Mouse (Mus musculus) spleen, adult 18-20 months (tissue): ENCODE measurements around the gene Clec16a.

Experiments
- DNase-seq, 2 experiments: peaks; one replicate each; pipeline ENCODE4 v3.0.0; 2022; ENCODE audit warnings: mixed read lengths in 2 of 2

Clec16a gene

DNA sequence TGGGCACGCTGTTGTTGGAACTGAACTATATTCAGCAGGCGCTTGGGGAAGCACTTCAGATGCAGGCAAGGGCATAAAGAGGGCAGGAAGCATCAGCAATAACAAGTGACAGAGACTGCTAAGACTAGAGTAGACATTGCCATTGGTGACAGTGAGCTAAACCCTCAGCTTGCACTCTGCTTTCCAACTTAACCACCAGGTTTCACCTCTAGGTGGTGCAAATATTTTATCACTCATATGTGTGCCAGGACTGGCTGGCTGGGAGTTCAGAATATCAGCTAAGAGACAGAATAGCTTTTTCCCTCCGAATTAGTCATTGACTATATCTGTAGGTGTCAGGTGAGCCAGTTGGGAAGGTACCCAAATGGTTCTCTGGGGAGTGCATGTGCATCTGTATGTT, 41.4 kb downstream of the Clec16a start:
- no peak for DNase-seq

DNA sequence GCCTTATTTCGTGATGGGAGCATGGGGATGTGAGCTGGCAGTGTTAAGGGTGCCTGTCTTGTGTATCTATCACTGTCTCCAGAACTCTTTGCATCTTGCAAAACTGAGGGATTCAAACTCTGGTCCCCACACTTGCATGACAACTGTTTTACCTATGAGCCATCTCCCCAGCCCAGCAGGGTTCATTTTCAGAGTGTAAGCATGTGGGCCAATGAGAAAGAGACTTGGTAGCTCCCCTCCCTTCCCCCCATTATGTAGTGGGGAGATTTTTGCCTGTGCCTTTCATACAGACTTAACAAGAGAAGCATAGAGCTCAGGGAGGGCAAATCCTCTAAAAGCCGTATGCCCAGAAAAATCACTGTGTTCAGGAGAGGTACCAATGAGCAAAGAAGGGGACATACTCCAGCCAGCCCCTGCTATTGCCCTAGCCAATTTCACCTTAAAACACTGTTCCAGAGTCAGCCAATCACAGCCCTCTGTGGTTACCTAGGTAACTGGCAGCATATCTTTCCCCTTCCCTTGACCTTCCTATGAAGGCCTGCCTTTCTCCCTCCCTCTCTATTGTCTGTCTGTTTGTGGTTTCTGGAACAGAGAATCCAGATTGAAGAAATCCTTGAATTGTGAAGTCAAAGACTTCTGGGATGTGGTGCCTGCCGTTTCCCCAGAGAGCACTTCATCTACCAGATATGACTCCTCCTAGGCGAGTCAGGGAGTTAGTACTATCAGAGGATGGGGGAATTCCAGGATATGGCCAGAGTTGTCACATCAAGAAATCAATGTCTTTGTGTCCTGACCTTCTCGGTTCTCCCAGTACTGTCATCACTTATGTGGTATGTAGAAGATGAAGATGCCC, 55.0 kb downstream of the Clec16a start:
- DNase-seq: no peak

DNA sequence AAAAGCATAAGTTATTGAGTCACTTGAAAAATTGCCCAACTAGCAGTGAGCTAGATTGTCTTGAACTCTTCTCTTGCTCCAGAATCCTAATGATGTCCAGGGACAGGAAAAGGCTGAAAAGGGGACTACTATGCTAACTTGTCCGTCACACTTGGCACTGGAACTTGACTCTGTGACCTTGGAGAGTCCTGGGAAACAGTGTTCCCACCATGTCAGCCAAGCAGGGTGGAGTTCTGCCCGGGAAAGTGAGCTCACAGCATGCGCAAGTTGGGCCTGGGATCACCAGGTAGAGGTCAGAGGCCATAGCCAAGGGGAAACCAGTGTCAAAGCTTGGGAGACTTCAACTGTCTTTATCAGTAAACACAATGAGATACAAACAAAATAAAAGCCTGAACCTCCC, 62.7 kb downstream of the Clec16a start:
- no peak for DNase-seq

DNA sequence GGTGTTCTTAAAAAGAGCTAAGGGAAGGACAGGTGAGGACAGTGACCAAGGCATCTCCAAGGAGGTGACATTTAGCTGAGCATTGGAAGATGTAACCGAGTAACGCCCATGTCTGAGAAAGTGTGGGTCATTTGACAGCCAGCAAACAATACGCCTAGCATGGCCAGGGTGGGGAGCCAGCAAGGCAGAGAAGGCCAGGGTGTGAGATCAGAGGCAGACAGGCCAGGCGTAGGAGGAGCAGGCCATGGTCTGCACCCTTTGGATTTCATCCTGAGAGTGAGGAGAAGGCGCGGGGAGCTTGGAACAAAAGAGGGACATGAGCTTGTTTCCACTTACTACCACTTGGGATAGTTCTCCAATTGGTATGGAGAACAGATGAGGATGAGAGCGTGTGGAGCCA, 64.8 kb downstream of the Clec16a start:
- no peak for DNase-seq

DNA sequence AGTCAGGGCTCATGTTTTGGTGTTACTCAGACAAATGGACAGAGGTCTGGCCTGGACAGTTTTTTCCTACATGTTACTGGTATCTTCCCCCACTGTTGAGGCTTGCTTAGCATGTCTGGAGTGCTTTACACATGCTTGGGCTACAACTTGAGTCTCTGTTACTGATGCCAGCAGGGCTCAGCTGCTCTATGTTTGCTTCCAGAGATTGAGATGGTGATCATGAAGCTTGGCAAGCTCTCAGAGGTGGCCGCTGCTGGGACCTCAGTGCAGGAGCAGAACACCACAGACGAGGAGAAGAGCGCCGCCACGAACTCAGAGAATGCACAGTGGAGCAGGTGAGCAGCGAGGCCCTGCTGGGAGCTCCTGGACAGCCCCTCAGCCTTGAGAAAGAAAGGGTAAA, 65.7 kb downstream of the Clec16a start:
- no peak for DNase-seq

DNA sequence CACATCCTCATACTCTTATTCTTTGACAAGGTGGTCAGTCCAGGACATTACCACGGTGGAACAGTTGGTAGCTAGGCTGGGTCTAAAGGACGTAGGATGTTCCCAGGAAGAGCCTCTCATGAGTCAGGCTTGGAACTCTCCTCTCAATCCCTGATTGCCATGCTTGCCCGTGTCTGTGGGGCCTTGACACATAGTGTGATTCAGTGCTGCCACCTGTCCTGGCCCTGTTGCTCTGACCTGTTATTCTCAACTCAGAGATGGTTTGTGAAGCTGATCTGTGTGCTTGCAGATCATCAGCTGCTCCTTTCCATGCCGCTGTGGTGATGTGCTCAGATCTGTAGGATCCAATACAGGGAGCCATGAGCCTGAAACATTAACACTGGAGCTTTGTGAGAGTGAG, 66.2 kb downstream of the Clec16a start:
- DNase-seq: no peak

DNA sequence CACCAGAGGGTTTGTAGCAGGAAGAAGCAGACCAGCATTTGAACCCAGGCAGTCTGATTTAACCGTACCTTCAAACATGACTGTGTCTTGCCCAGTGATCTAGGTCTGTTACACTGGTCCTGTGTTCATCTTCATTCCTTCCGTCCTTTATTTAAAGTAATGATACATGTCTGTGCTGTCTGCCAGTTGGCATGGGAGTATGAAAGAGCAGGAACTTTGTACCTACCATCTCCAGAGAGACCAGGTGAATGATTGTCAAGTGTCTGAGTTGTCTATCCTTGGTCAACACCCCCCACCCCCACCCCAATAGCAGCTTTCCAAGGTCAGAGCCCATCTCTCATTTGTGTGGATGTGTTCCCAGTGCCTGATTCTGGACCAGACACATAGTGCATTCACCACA, 68.9 kb downstream of the Clec16a start:
- DNase-seq: no peak

DNA sequence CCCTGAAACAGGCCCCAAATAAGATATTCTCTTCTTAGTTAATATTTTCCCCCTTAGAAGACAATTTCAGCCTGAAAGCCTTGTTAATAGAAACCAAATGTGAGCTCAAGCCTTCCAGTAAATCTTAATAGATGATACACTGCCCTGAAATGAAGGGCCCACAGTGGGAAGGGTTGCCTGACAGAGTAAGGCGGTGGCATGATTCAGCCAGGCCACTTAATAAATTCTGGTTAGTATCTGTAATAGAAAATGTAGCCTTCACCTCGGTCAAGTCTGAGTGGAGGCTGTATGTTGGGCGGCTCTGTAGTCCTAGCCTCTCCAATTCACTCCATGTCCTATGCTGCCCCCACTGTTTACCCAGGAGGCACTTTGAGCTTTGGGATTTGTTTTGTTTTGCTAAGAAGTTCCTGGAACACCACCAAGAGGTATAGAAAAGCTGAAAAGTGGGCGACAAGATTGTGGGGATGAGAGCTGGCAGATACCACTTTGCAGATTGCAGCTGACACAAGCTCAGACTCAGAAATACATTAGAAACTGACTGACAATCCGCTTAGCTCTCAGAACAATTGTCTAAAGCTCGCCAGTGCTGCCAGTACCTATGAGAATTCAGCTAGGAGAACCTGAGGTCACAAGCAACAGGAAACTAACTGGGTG, 75.9 kb downstream of the Clec16a start:
- no peak for DNase-seq

DNA sequence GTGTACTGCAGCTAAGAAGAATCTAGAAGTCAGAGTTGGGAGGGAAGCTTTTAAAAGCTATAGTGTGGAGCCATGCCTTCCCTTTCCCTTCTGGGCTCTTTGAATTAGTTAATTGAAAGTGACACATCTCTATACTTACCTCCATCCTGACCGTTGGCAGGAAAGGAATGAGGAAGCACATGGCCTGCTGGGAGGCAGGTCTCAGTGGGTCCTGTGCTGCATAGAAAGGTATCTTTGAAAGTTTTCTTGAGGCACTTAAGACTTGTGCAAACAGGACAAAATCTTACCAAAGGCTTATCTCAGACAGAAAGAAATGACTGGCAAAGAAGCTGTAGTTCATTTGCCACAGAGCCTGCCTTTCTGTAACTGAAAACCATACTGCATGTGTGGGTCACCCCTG, 76.6 kb downstream of the Clec16a start:
- DNase-seq: no peak

DNA sequence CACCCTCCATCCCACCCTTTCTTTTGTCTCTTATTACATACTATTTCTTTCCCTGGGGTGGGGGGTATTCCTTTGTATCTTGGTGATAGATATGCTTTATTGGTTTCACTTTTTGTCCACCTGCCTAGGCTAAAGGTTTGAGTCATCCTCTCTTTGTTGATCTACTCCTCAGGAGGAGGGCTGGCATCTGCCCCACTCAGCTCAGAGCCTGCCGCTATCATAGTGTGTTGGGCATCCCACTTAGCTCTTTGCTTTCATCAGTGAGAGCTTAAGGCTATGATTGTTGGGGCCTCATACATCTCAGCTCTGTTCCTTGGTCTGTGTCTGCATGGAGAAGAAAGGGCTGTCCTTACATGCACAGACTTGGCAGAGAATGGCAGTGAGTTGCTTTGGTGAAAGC, 81.0 kb downstream of the Clec16a start:
- DNase-seq: no peak

DNA sequence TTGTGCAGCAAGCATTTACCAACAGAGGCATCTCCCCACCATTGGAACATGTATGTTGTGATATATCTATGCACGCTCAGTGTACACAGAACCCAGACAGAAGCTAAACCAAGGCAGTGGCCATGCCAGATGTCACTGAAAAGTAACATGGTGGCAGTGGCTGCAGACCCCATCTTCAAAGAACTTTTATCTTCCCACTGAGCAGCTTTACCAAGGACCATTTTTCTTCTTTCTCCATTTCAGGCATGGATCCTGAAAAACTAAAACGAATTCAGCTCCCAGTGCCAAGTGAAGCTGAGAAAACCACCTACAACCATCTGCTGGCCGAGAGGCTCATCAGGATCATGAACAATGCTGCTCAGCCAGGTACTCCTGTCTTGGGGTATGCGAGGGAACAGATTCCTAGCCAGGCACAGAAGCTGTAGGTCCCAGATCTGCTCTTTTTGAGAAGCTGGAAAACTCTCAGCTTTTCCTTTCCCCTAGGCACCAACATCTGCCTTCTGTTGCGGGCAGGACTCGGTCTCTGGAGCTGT, 82.1 kb downstream of the Clec16a start:
- DNase-seq: no peak

DNA sequence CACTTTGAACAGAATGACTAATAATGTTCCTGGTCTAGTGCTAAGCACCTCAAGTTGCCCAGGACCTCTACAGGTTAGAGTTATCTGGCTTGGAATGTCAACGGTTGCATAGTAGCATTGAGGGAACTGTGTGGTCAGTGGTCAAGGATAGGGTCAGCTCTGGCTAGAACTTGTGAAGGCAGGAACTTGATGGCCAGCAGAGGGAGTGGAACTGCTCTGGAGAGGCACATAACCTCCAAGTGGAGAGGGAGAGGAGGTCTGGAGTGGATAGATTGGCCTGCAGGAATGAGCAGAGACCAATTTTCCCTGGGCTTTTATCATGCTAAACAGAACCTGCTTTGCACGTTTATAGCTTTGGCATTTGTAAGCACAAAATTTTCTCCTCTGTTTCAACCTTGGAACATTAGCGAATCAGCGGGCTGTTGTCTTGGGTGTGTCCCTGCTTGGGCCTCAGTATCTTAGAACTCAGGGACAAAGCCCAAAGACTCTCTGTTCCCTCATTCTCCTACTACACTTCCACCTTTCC, 83.0 kb downstream of the Clec16a start:
- DNase-seq: no peak

DNA sequence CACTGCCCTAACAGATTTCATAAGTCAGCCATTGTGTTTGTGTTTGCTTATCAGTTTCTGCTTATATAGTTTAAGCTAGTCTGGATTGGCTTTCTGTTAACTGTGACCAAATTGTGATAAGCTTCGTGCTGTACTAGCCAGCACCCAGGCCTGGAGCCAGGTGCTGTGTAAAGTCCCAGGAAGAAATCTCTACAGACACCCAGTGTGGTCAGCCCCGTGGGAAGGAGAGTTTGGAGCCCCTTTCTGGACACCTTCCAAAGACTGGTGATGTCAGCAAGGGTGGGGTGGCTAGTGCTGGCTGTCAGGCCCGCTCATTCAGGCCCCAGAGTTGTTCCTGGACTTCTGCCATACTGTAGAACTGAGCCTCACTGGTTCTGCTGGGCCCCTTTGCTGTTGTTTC, 83.8 kb downstream of the Clec16a start:
- DNase-seq: no peak

DNA sequence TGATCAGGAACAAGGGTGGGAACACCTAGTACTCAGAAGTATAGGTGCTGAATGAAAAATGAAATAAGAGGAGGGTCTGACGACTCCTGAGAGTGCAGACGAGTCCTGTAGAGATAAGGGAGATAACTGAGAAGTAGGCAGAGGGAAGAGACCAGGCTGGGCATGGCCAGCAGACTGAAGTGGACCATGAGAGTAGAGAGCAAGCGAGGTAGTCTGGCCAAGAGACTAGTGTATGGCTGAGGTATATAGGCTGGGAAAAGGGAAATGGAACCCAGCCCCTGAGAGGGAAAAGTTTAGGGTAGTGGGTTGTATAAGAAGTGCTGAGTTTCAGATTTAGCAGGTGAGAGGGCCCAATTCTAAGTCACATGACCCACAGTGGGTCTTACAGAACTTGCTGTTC, 84.2 kb downstream of the Clec16a start:
- DNase-seq: no peak

DNA sequence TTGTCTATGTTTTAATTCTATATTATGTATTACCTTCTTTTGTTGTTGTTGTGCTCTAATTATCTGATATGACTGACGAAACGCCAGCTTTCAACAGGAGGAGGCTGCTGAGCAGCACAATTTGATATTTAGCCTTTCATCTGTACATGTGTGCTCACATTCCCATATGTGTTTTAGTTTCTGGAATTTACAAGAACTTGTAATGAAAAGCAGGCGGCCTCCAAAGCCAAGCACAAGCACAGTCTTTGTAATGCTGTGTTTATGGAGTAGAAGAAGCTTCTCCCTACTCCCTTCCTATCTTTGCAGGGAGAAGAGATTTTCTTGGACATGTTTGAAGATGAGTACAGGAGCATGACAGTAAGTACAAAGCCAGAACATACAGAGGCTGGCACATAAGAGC, 89.8 kb downstream of the Clec16a start:
- no peak for DNase-seq

DNA sequence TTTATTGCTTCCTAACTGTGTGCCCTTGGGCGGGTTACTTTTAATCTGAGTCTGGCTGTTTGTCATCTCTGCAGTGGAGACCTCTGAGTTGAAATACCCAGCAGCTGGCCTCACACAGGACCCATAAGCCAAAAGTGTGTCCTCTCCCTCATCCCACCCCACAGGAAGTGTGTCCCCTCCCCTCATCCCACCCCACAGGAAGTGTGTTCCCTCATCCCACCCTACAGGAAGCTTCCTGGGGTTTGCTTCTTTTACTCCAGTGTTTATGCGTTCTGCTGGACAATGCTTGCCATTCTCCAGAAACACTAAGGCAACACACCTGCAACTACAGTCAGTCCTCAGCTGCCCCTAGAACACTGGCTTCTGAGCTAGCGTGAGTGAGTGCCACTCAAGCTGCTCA, 92.8 kb downstream of the Clec16a start:
- DNase-seq: no peak

DNA sequence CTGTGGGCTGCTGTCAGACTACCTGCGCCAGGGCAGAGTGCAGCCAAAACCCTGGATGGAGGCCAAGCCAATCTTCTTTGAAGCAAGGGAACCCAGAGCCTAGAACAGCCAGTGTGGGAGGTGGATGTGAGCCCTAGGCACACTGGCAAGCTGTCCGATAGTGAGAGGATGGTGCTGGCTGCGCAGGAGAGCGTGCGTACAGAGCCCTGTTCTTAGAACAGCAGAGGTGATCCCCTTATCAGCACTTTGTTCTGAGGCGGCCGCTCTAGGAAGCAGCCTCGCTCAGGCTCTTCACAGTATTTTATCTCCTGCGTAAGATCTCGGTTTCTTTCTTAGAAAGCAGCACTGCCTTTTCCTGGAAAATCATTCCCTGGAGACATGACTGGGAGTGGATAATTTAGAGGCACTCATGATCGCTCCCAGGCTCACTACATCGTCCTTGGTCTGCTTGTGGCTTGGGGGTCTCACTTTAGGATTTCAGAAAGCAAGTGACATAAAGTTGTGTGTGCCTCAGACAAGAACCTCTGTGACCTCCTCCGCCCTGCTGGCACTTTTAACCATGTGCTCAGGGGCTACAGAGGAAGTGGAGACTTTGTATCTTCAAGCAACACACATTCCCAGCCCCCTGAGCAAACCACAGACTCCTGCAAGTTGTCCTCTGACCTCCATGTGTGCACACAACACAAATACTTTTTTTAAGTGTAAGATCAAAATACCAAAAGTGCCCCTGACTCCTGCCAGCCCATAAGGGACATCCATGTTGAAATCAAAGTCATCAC, 94.2 kb downstream of the Clec16a start:
- peak in 1 of 2 experiments; percentile 6 for DNase-seq

DNA sequence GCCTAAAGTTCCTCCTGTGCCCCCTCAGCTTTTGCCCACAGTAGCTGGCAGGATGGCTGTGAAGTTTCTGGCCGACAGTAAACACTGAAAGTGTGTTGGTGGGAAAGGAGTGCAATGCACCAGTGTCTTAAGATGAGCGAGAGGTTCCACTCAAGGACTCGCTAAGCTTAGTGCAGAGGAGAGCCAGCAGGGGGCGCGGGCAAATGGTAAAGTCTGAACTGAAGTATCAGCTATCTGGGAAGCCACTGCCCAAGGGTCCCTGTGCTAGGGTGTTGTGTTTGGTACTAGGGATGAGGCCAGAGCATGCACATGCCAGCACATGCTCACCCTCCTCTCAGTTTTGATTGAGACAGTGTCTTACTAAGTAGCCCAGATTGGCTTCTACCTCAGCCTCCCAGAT, 94.9 kb downstream of the Clec16a start:
- DNase-seq: peak; percentile 58 to 84

DNA sequence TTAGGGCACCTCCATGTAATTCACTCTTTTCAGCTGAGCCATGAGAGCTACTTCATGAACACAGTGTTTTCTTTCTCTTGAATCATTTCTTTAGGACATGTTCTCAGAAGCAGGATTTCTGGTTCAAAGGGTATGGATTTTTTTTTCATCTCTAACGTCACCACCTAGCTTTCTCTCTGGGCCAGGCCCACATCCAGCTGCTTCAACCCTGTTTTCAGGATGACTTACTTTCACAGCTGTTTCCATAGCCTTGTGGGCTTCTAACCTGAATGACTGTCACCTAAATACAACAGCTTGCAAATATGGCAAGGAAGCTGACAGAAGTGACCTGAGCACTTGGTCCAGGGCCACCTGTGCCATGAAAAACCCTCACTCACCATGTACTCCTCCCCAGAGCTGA, 96.0 kb downstream of the Clec16a start:
- DNase-seq: no peak

DNA sequence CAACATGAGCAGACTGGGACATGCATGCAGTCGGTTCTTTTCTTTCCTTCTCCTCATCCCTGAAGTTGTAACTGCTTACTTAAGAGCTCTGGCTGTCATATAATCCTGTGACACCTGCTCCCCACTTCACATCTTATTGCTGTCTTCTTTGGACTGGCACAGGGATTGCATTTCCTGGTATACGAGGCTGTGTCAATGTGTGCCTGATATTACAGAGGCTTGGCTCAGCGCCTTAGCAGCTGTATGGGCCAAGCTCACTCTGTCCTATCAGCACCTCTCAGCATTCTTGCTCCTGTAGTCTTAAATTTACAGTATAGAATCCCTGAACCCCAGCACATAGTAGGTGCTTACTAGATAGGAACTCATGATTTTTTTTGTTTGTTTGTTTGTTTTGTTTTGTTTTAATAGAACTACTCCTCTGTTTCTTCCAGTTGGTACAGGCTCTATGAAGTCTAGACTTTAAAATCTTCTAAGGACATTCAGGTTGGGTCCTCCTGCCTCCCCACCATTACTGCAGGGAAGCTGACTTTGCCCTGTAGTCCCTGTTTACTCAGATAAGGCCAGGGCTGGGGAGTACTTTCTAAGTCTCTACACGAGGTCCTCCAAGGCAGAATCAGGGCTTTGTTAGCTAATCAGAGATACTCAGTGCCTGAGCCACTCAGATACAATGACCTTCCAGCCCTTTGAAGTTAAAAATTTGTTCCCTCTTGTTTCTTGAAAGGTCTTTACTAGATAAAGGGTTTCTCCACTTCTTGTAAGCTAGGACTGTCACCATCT, 97.9 kb downstream of the Clec16a start:
- DNase-seq: no peak

DNA sequence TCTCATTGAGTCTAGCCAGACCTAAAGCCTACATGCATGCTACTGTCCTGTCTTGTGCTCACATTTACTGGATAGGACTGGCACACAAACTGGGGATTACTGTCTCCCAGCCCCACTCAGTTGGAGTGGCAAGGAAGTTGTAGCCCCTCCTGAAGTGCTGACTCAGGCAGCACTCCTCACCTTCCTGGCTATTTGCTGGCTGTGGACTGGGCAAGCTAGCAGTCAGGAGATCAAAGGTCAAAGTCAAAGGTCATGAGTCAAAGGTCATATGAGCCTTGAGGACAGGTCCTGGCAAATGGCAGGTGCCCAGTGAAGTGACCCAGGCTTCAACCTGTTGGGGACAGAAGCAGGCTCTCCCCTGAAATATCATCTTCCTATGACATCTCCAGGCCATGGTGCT, 99.1 kb downstream of the Clec16a start:
- DNase-seq: no peak

DNA sequence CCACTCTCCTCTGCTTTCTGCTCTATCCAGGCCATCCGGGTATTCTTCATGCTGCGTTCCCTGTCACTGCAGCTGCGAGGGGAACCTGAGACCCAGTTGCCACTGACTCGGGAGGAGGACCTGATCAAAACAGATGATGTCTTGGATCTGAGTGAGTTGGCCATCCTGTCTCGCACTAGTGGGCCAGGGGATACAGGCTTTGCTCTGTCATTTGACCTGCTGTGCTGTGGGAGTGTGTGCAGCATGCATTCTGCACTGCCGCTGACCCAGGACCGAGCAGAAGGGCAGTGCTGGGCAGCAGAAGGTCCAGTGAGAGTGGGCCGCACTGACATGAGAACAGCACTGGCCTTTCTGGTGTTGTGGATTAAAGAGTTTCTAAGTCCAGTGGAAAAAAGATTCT, 99.6 kb downstream of the Clec16a start:
- no peak for DNase-seq

DNA sequence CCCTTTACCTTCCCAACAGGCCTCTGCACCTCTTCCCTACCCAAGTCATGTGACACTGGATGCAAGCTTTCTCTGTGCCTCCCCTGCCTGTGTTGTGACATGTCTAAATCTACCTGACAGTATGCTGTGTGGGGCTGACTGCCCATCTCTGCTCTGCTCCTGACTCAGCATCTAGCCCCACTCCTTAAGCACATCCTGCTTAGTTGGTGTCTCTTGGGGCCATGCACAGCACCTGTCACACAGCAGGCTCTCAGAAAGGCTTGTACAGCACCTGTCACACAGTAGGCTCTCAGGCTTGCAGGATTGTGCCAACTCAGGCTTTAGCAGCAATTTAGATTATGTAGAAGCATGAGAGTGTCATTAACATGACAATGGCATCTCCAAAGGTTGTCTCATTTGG, 106.7 kb downstream of the Clec16a start:
- DNase-seq: no peak
